Mouse (Mus musculus): Measurements from ENCODE around the gene Itpkb.

- no peak for TF ChIP-seq CTCF (IDR thresholded peaks at IDR 0.05; ENCODE audit: insufficient read depth, low read length)
- TF ChIP-seq POLR2A (IDR thresholded peaks at IDR 0.05; ENCODE audit: borderline replicate concordance, extremely low read depth, low read depth, low read length) = no peak
These were observed 96.1 kb downstream of the Itpkb start for GRCm38 (mm10) chr1:180426405-180426804.

Measured in lung, adult 2 months (tissue).